Mouse (Mus musculus) midbrain, embryonic 10.5 days (tissue): ENCODE results near the gene Pnma1. TPM values are rescaled to one million over a fixed set of nuclear protein-coding genes. Genes with fewer than 3 reads are reported as not detected.

ENCODE experiments used
- DNase-seq: peaks from one replicate; pipeline ENCODE4 v3.0.0-alpha.2; 2017; ENCODE audit warnings: low spot score
- H3K27ac ChIP-seq: fragments of 300-500 bp; sonication (generic); replicated peaks from 2 replicates; pipeline ENCODE4 v1.5.1; 2016; ENCODE audit warnings: mild to moderate bottlenecking
- H3K27me3 ChIP-seq: fragments of 300-500 bp; sonication (generic); 2 replicates; pipeline ENCODE4 v1.6.1; 2016; ENCODE audit warnings: low read depth, mild to moderate bottlenecking; ENCODE audit not compliant: poor library complexity, severe bottlenecking
- H3K36me3 ChIP-seq: fragments of 300-500 bp; sonication (generic); 2 replicates; pipeline ENCODE4 v1.6.1; 2016; ENCODE audit warnings: mild to moderate bottlenecking, moderate library complexity
- H3K4me1 ChIP-seq: fragments of 300-500 bp; sonication (generic); 2 replicates; pipeline ENCODE4 v1.6.1; 2016
- H3K4me3 ChIP-seq: fragments of 300-500 bp; sonication (generic); 2 replicates; pipeline ENCODE4 v1.5.1; 2016; ENCODE audit warnings: mild to moderate bottlenecking, moderate library complexity
- H3K9me3 ChIP-seq: fragments of 300-500 bp; sonication (generic); replicated peaks from 2 replicates; pipeline ENCODE4 v1.6.1; 2016; ENCODE audit warnings: mild to moderate bottlenecking
- WGBS: fragments of 180-500 bp; shearing (Covaris S2); methylation state at CpG from one replicate; pipeline ENCODE4 v1.1.7; 2016; 5-methylcytosine and 5-hydroxymethylcytosine counted together
- polyA plus RNA-seq: library from polyadenylated mRNA; unstranded; fragments of >200 nt; fragmentation: Nextera tagmentation; extraction: Ambion mirVana; gene quantifications from 2 replicates; pipeline ENCODE4 v1.2.1, GENCODE M21; 2016

The Pnma1 gene
- polyA plus RNA-seq, 1 experiment from 2014 or later: 2.1 TPM

GRCm38 (mm10) chr12:84142281-84143050 lies 5.8 kb downstream of the Pnma1 start:
- Histone ChIP-seq H3K9me3 (no peaks in the 10 kb centered on the region), H3K27me3 (no peaks in the 10 kb centered on the region), H3K4me3 (no peak overlapping the region), H3K36me3 (peaks cover 24% of the 10 kb centered on the region), H3K27ac (peak overlapping the region; percentile 55; the same call in 1 of the 2 replicates), H3K4me1 (peaks cover 19% of the 10 kb centered on the region)
- DNase-seq: no peak
- 67% methylated on average over 14 of the region's 14 CpGs for WGBS

DNA sequence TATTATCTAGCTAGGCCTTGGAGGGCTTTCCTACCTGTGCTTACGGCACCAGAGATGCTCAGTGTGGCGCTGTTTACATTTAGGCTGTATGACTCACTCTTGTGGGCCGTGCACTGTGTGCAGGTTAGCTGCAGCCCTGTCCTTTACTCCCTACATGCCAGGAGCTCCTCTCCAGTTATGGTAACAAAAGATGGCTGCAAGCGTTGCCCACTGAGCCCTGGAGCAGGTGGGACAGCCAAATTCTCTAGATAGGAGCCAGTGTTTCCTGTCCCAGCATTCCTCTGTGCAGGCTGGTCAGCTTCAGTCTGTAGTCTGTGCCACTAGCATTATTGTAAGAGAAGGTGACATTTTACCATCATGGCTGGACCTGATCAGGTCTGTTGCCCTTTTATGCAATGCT lies 7.0 kb downstream of the Pnma1 start:
- H3K9me3 ChIP-seq: no peaks in the 10 kb centered on the region
- H3K4me3 ChIP-seq: no peak overlapping the region
- peaks cover 33% of the 10 kb centered on the region for H3K36me3 ChIP-seq
- no peak for DNase-seq
- peaks cover 9% of the 10 kb centered on the region for H3K4me1 ChIP-seq
- no peak overlapping the region for H3K27ac ChIP-seq
- no peaks in the 10 kb centered on the region for H3K27me3 ChIP-seq
- WGBS: 91% methylated on average over 4 of the region's 4 CpGs

DNA sequence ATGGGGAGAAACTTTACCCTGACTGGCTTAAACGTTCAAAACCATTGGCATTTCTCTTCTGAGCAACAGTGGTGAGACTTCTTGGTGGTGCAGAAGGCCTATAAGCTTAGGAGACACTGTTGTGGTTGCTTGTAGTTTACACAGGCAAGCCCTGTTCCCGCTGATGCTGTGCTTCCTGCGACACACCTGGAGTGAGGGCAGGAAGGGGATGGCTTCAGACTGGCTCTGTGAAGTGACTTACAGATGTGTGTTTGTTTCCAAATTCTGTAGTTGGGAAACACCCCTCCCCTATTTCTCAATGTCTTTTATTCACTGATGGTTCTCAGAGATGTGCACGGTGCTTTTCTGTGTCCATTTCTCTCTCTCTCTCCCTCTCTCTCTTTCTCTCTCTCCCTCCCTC lies 8.2 kb downstream of the Pnma1 start:
- Histone ChIP-seq H3K36me3 (peaks cover 42% of the 10 kb centered on the region), H3K4me3 (no peak overlapping the region), H3K27me3 (no peaks in the 10 kb centered on the region), H3K27ac (no peak overlapping the region), H3K4me1 (peaks cover 9% of the 10 kb centered on the region), H3K9me3 (no peaks in the 10 kb centered on the region)
- WGBS: 70% methylated on average over 4 of the region's 4 CpGs
- DNase-seq: no peak

DNA sequence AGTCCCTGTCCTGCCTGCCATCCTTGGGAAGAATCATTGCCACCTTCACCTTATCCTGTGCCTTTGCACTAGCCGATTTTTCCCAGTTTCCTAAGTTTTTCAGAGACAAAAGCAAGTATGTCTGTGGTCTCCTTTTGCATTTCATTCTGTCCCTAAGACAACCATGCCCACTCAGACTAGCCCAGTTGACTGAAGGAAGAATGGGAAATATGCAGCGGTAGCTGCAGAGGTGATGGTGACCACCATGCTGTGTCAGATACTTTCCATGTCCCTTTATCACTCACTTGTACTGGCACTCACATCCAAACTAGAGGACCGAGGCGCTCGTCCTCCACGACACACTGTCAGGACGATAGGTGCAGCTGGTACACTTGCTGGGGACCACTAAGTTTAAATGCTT lies 11.2 kb downstream of the Pnma1 start:
- Histone ChIP-seq H3K9me3 (no peaks in the 10 kb centered on the region), H3K27me3 (no peaks in the 10 kb centered on the region), H3K27ac (no peak overlapping the region), H3K36me3 (peaks cover 41% of the 10 kb centered on the region), H3K4me3 (no peak overlapping the region), H3K4me1 (peaks cover 4% of the 10 kb centered on the region)
- WGBS: 91% methylated on average over 7 of the region's 7 CpGs
- no peak for DNase-seq

DNA sequence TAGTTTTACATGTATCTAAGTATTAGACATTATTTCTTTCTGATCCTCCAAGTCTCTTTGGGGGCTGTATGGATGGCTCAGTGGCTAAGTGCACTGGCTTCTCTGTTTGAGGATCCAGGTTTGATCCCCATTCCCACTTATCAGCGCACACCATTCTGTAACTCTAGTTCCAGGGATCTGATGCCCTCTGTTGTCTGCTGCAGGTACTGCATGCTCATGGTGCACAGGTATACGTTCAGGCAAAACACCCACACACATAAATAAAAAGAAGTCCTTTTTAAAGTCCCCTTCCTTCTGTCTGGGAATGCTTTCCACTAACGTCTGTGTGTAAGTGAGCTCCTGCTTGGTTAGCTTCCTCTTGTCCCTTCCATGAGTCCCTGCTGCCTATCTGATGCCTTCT lies 16.0 kb downstream of the Pnma1 start:
- no peak for DNase-seq
- Histone ChIP-seq H3K4me1 (no peaks in the 10 kb centered on the region), H3K36me3 (peaks cover 55% of the 10 kb centered on the region), H3K27ac (no peak overlapping the region), H3K9me3 (no peaks in the 10 kb centered on the region), H3K27me3 (no peaks in the 10 kb centered on the region), H3K4me3 (no peak overlapping the region)
- WGBS: 61% methylated on average over 3 of the region's 3 CpGs

DNA sequence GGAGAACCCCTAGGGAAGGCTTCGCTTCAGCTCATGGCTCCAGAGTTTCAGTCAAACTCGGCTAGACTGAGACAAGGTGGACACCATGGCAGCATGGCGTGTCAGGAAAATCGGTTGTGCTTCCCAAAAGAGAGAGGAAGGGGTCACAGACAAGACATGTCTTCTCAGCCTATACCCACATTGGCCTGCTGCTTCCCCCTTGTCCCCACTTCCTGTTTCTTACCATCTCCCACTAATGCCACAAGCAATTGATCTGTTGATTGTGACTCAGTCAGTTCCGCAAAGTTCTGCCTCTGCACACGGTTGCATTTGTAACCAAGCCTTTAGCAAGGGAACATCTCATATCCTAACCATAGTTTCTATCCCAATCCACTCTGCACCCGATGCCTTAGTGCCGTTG lies 18.4 kb downstream of the Pnma1 start:
- WGBS: 93% methylated on average over 8 of the region's 8 CpGs
- no peaks in the 10 kb centered on the region for H3K27me3 ChIP-seq
- no peaks in the 10 kb centered on the region for H3K4me1 ChIP-seq

DNA sequence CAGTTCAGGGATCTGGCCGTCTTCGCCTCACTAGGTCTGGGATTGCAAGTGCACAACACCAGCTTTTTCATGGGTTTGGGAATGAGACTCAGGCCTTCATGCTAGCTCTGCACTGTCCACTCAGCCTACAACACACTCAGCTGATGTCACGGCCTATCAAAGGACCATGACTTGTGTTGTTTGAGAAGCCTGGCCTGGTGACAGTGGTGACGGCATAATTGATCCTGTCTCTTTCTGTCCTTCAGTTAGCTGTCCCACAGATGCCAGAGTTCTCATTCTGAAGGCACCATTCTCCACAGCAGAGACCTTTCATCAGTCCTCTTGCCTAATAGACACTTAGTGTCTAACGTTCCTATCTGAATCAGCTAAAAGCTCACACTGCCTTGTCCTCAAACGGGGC lies 19.7 kb downstream of the Pnma1 start:
- no peaks in the 10 kb centered on the region for H3K4me1 ChIP-seq
- no peaks in the 10 kb centered on the region for H3K27me3 ChIP-seq
- no peak overlapping the region for H3K4me3 ChIP-seq
- no peak for DNase-seq
- H3K27ac ChIP-seq: no peak overlapping the region
- WGBS: 90% methylated on average over 6 of the region's 6 CpGs
- no peaks in the 10 kb centered on the region for H3K9me3 ChIP-seq
- H3K36me3 ChIP-seq: peaks cover 36% of the 10 kb centered on the region

More for the DNA sequence above, 18.4 kb downstream of the Pnma1 start:
- Histone ChIP-seq H3K36me3 (peaks cover 36% of the 10 kb centered on the region), H3K27ac (no peak overlapping the region), H3K4me3 (no peak overlapping the region), H3K9me3 (no peaks in the 10 kb centered on the region)
- no peak for DNase-seq

GRCm38 (mm10) chr12:84126899-84127298 lies 21.4 kb downstream of the Pnma1 start:
- H3K4me3 ChIP-seq: no peak overlapping the region
- DNase-seq: no peak
- H3K27me3 ChIP-seq: no peaks in the 10 kb centered on the region
- no peaks in the 10 kb centered on the region for H3K4me1 ChIP-seq
- 86% methylated on average over 2 of the region's 2 CpGs for WGBS
- no peaks in the 10 kb centered on the region for H3K9me3 ChIP-seq
- peaks cover 30% of the 10 kb centered on the region for H3K36me3 ChIP-seq
- H3K27ac ChIP-seq: no peak overlapping the region

- H3K4me3 ChIP-seq: no peak overlapping the region
- WGBS: 89% methylated on average over 12 of the region's 12 CpGs
- H3K27ac ChIP-seq: no peak overlapping the region
- H3K27me3 ChIP-seq: no peaks in the 10 kb centered on the region
- peaks cover 24% of the 10 kb centered on the region for H3K36me3 ChIP-seq
- H3K4me1 ChIP-seq: no peaks in the 10 kb centered on the region
- no peak for DNase-seq
- no peaks in the 10 kb centered on the region for H3K9me3 ChIP-seq
These were observed 22.4 kb downstream of the Pnma1 start for GRCm38 (mm10) chr12:84125892-84126291.

GRCm38 (mm10) chr12:84119584-84119983 lies 28.7 kb downstream of the Pnma1 start:
- Histone ChIP-seq H3K27me3 (no peaks in the 10 kb centered on the region), H3K4me1 (peaks cover 11% of the 10 kb centered on the region), H3K27ac (no peak overlapping the region), H3K4me3 (no peak overlapping the region), H3K36me3 (no peaks in the 10 kb centered on the region), H3K9me3 (no peaks in the 10 kb centered on the region)
- 98% methylated on average over 5 of the region's 5 CpGs for WGBS
- DNase-seq: no peak

- DNase-seq: peak; percentile 95
- H3K36me3 ChIP-seq: no peaks in the 10 kb centered on the region
- WGBS: 2% methylated on average over 33 of the region's 35 CpGs
- H3K9me3 ChIP-seq: no peaks in the 10 kb centered on the region
- H3K27me3 ChIP-seq: no peaks in the 10 kb centered on the region
- peaks cover 13% of the 10 kb centered on the region for H3K4me1 ChIP-seq
- peak within 1 kb of the TSS; percentile 78 for H3K4me3 ChIP-seq
- H3K27ac ChIP-seq: peak within 1 kb of the TSS; percentile 85
These were observed 33.9 kb downstream of the Pnma1 start, which contains the start of gene Dnal1 for GRCm38 (mm10) chr12:84114153-84114994. TSS of gene Dnal1 (plus strand) at chr12:84114366.

- no peaks in the 10 kb centered on the region for H3K27me3 ChIP-seq
- no peak for DNase-seq
- 53% methylated on average over 6 of the region's 6 CpGs for WGBS
- peak overlapping the region; percentile 78 for H3K4me3 ChIP-seq
- H3K27ac ChIP-seq: peak overlapping the region; percentile 85; the same call in 1 of the 2 replicates
- no peaks in the 10 kb centered on the region for H3K36me3 ChIP-seq
- peaks cover 13% of the 10 kb centered on the region for H3K4me1 ChIP-seq
- no peaks in the 10 kb centered on the region for H3K9me3 ChIP-seq
These were observed 34.6 kb downstream of the Pnma1 start for GRCm38 (mm10) chr12:84113676-84114075.

- DNase-seq: no peak
- H3K27ac ChIP-seq: no peak overlapping the region
- peaks cover 13% of the 10 kb centered on the region for H3K4me1 ChIP-seq
- no peak overlapping the region for H3K4me3 ChIP-seq
- H3K36me3 ChIP-seq: no peaks in the 10 kb centered on the region
- WGBS: 93% methylated on average over 4 of the region's 4 CpGs
- H3K27me3 ChIP-seq: no peaks in the 10 kb centered on the region
- no peaks in the 10 kb centered on the region for H3K9me3 ChIP-seq
These were observed 37.5 kb downstream of the Pnma1 start for GRCm38 (mm10) chr12:84110814-84111213.
